Mouse (Mus musculus) urinary bladder, postnatal 36 days (tissue): ENCODE data around the gene Med20.

Experiments
- DNase-seq, 2 experiments: peaks; one replicate each; pipeline ENCODE4 v3.0.0; 2022; ENCODE audit warnings: low spot score in 2 of 2, mixed read lengths in 1 of 2

Gene Med20

DNA sequence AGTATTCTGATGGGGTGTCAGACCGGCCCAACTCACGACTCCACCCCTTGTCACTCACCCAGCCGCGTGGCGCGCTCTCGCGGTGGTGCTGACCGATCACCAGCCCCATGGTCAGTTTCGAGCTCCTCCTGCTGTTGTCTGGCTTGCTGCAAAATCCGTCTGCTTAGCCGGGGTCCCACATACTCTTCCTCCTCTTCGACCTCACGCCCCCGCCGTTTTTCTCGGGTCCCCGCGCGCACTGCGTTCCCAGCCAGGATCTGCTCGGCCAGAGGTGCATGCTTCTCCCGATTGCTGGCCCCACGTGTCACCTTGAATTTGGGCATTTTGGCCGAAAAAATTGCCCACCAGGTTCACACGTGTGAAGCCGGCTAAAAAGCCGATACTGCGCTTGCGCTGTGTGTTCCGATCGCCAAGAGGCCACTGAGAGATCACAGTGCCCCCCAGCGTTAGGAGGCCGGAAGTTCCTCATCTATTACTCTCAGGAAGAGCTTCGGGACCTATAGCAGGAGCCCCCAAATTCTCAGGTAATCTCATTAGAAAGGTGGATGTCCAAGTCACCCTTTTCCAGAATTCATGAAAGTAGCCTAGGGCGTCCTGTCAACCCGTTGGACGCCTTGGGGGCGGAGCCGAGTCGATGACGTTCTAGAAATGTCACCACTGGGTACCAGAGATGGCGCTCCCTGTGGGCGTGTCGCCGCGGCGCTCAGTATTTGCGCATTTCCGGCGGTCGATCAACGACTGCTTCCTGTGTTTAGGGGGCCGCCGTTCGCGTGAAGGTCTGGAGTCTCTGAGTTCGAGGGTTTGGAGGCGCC, at the start of gene Med20, which contains the start of the genes Bysl and Gm20517:
Gene Med20 (plus strand): TSS at position 734 of the 812 bp plus-strand sequence.
Gene Bysl (minus strand): TSS at position 644 of the 812 bp plus-strand sequence.
Gene Gm20517 (plus strand): TSS at position 741 of the 812 bp plus-strand sequence.
- DNase-seq = peak; percentile 95 to 97

DNA sequence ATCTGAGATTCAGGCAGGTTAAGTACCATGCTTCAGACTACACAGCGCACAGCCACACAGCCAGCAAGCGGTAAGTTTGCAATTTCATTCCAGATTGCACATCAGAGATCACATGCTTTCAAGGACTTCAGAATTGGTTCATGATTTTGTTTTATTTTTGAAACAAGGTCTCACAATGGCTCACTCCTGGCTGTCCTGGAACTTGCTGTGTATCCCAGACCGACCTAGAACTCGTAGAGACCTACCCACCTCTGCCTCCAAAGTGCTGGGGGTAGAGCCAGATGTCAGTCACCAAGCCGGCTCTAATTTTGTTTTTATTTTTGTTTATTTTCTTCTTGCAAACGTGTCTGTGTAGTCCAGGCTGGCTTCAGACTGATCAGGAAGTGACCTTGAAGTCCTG, 48.5 kb upstream of the Med20 start:
- no peak for DNase-seq

DNA sequence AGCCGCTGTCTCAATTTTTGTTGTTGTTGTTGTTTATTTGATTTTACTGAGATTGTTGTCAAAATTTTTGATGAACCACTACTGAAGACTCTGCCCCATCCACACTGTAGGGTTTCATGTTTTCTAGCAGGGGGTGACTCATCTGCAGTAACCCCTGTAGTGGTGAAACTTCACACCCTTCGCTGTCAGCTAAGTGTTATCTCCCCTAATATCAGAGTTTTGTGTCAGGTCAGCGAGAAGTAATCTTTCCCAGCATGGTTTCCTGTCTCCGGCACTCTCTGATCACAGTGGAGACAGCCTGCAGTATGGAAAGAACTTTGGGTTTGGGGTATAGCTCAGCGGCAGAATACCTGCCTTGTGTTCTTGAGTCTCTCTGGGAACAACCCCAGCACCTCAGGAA, 46.8 kb upstream of the Med20 start:
- no peak for DNase-seq

DNA sequence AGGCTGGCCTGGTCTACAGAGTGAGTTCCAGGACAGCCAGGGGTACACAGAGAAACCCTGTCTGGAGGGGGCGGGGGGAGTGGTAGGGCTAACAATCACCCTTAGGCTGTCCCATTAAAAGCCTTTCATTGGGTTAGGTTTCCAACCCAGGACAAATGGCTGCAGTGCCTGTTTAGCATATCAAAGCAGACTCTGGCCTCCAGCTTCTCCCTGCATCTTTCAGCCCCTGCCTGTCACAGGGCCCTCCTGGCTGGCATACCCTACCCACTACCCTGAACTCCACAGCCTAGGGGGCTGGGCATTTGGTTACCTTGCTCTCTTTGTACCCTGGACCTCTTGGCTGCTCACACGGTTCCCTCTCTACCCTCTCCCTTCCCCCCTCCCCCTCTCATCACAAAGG, 45.2 kb upstream of the Med20 start:
- no peak for DNase-seq

DNA sequence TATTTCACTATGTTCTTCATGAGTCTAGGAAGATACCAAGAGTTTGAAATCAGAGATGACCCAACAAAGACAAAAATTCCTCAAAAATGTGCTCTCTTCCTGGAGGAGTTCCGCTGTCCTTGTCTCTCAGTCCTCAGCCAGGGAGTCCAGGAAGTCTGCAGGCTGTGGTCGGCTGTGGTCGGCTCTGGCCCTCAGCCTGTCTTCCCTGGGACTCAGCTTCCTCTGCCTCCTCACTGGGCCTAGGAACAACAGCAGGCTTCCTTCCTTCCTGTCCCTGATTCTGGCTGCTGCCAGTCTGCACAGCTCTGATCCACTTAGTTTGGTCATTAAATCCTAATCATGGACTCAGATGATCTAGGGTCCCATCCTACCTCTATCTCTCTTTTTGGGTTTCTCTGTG, 44.1 kb upstream of the Med20 start:
- DNase-seq = no peak

DNA sequence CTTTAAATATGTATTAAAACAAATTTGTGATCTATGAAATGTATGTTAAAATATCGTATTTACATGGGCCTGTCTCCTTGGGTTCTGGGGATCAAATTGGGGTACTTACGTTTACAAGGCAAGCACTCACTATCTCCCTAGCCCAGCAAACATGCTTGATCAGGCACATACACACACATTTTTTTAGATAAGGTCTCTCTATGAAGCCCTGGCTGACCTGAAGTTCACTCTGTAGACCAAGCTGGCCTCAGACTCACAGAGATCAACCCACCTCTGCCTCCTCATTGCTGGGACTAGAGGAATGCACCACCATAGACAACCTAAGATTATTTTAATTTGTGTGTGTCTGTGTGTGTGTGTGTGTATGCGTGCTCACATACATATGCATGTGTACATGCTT, 43.0 kb upstream of the Med20 start:
- DNase-seq = no peak

DNA sequence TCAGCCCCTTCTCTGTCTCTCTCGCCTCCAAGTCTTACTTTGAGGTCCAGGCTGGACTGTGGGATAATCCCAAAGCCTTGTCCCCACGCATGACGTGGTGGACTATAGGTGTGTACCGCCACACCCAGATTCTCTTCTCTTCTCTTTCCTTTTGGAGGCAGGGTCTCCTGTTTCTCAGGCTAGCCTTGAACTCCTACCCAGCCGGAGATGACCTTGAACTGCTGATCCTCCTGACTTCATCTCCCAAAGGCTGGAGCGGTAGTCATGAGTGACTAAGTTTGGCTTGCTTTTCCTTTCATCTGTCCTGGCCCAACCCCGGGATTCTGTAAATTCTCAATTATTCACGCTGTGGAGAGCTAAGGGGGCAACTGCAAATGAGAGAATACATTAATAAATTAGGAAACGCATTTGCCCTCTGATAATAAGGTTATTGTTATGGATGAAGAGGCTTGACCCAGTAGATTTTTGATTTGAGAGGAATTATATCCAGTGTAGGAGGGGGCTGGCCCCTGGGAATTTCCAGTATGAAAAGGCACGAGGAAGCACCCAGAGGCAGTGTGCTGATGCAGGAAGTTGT, 42.3 kb upstream of the Med20 start:
- DNase-seq = no peak

DNA sequence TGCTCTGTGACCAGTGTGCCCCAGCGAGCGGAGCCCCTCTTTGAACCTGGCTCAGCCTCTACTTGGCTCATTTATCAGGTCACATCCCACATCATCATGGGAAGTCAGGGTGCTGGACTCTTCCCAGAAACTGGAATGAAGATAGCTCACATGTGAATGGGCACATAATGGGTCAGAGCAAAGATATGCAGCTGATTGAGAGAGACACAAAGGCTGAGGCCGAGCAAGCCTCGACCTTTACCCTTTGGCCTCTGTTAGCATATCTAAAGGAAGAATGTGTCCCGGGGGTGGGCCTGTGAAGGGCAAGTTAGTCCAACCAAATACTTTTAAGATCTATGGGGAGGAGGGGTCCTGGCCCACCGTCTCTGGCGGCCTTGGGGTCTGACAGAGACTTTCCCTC, 39.8 kb upstream of the Med20 start:
- no peak for DNase-seq

DNA sequence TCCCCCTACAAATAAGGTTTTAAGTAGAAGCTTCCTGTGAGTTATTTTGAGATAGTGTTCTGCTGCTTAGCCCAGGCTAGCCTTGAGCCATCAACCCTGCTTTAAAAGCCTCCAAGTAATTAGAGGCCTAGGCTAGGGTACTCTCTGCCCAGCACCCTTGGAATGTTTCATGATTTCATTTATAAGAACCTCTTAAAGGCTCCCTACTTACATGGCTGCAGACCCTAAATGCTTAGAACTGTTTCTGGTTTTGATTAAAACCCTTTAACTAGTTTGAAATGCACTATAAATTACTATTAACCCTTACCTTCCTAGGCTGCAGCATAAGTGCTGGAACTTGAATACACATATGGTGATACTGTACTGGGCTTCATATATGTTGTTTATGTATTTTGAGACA, 38.9 kb upstream of the Med20 start:
- DNase-seq = no peak

DNA sequence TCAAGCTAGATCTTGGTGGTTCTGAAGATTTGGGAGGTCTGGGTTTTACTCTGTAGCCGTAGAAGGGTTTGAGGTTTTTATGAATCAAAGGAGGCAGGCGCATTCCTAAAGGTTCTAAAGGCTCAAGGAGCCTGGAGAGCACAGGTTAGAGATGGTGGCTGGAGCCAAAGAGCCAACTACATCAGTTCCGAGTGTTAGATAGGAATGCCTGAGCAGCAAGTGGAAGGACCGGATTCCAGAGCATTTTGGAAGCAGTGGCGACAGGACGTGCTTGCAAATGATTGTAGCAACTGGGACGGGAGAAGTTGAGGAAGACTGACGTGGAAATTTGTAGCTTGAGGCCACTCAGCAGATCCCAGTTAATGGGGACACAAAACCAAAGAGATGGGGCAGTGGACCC, 37.4 kb upstream of the Med20 start:
- no peak for DNase-seq

DNA sequence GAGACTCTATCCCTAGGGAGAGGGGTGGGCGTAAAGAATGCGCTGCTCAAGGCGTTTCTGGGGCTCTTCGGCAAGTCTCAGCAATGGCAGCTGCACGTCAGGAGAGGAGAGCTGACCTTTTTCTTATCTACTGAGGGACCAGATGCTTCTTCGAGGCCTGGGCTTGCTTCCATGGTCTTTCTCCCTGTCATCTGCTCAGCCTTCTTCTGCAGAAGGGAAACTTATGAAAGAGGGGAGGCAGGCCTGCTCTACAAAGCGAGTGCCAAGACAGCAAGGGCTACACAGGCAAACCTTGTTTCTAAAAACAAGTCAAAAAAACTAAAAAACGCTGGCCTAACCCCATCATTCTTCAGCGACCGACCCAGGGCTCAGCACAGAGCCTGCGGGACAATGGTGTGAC, 36.6 kb upstream of the Med20 start:
- DNase-seq = no peak

DNA sequence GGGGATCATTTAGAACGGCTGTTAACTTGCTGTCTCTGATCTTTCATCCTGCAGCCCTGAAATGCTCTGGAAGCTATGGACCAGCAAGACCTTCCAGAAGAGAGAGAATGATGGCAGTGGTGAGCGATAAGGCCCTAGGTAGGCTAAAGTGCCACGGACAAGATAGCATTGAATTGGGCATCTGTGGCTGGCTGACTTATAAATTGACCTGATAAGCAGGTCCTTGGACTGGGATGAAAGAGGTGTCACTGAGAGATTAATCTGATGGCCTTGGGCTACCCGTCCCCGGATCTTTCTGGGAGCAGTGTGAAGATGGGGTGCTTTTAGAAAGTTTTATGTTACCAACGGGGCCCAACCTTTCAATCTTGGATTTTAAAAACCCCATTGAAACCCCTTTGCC, 32.7 kb upstream of the Med20 start:
- DNase-seq = no peak

DNA sequence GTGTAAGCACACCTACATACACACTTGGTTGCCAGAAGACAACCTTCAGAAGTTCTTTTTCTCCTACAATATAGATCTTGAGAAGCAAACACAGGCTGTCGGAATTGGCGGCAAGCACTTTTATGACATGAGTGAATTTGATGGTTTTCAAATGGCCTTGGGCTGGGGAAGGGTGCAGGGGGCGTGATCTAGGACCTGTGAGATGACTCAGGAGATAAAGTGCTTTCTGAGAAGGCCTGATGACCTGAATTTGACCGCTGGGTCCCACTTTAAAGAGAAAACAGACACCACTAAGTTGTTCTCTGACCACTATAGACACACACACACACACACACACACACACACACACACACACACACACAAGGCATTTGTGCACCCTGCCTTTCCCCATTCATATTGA, 30.4 kb upstream of the Med20 start:
- no peak for DNase-seq

DNA sequence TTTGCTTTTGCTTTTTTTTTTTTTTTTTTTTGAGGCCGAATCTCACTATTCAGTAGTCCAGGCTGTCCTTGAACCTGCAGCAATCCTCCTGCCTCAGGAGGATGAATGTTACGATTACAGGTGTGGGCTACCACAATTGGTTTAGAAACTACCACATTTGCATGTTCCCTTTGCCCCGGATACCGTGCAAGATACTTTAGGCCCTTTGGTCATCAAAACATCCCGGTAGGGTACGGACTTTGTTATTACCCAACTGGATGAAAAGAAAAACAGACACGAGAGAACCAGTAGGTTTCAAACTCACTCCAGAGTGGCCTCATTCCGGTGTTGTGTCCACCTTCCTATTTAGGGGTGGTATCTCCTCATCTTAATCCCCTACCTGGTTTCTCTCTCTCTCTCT, 22.9 kb upstream of the Med20 start:
- DNase-seq = no peak

DNA sequence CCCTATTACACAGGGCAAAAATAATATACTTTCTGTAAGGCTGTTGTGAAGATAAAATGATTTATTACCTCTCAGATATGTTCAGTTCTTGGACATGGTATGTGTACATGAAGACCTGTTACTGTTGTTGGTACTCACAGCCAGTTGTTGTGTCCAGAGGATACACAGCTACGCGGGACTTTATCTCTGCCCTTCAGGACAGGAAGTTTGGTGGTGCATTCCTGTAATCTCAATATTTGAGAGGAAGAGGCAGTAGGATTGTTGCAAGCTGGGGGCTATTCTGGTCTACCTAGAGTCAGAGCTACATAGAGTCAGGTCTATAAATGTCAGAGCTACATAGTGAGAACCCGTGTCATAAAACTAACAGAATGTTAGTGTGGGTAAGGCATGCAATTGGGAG, 20.3 kb upstream of the Med20 start:
- DNase-seq = no peak

DNA sequence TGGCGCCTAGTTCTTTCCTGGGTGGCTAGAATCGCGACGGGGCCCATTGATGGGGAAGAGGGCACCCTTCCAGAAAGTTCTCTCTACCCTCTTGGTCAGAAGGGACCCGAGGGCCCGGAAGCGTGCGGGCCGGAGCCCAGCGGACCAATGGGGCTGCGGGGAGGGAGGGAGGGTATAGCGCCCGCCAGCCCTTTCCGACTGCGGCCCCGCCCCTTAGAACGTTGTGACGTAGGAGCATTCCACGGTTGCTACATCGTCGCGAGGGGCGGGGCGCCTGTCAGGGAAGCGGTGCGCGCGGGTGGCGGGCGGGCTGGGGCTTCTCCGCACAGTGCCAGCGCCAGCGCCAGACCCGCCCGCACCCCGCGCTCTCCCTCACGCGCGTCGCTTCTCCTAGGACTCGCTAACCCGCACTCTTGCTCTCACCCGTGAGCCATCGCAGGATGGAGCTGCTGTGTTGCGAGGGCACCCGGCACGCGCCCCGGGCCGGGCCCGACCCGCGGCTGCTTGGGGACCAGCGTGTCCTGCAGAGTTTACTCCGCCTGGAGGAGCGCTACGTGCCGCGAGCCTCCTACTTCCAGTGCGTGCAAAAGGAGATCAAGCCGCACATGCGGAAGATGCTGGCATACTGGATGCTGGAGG, 18.0 kb upstream of the Med20 start:
- DNase-seq = peak; percentile 88 to 93

DNA sequence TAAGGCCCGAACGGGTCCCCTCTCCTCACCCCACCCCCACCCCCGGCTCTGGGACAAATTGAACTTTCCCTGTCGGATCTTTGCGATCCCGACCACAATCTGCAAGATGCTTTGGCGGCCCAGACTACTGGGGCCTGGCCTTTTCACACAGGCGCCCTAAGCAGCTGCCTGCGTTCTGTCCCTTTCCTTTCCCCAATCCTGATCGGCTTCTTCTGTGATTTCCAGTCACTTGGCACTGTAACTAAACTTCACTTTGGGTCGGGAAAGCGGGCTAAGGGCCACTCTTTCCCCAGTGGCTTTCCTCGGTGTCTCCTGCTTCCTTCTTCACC, 17.6 kb upstream of the Med20 start:
- no peak for DNase-seq

DNA sequence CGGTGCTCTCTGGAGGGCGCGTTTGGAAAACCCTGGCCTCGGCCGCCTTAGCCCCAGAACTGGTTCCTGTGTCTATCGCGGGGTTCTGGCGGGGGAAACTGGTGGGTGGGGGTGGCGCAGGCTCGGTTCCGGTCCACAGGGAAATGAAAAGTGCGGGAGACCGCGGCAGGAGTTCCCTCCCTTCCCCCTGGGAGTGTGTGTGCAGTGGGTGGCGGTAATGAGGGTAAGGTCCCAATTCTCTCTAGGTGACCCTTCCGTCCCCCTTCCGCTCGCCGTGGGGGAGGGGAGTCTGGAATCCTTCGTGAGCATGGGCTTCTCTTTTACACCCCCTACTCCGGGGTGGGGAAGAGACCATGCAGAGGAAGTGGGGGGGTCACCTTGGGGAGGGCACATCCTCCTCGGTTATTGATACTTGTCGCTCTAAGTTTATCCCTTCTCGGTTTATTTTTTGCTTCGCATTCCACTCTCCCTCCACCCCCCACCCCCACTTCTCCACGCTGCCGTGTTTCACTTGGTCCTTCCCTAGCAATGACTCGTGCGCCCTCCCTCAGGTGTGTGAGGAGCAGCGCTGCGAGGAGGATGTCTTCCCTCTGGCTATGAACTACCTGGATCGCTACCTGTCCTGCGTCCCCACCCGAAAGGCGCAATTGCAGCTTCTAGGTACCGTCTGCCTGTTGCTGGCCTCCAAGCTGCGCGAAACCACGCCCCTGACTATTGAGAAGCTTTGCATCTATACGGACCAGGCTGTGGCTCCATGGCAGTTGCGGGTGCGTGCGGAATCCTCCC, 17.0 kb upstream of the Med20 start:
- DNase-seq = peak in 1 of 2 experiments; percentile 34

DNA sequence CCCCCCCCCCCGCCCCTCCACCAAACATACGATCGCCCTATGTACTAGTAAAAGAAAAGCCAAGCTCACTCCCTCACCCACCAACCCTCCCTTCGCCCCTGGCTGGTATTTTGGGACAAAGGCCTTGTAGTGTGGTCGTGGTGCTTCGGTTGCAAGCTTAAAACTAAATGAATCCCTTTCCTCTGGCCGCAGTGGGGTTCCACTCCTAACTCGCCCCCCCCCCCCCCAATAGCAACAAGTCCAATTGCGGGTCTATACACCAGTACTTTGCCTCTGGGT, 16.5 kb upstream of the Med20 start:
- DNase-seq = no peak

DNA sequence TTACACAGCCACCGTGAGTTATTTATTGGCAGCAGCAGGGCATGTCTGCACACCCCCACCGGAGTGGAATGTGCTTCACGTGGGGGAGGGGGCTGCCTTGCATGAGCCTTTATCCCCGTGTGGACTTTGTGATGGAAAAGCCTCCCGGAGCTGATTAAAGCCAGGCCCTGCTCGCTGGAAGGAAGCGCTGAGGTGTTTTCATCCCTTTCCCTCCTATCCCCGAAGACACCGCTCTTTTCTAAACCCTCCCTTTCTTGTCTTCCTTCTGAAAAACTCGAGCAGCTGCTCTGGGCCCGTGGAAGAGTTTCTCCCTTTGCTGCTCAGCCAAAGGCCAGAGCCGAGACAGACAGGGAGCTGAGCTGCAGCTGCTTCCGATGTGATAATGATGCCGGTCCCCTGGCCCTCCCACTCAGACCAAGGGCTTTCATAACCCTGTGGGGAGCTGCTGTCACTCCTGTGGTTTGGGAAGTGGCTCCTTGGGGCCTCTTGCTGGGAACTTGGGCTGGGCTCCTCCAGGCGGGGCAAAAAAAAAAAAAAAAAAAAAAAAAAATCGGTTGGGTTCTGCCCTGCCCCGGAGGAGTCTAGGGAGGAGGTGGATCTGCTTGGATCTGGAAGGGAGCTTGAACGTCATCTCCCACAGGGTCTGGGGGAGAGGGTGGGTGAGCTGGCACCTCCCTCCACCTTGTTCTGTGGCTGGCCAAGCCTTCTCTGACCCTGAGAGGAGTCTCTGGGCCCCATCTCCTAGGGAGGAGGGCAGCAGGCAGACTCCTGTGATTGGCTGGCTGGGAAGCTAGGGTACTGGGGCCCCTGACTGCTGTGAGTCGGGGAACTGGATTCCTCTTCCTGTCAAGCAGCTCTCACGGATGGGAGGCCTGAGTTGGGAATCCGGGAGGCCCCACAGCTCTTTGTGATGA, 15.9 kb upstream of the Med20 start:
- peak in 1 of 2 experiments; percentile 51 for DNase-seq

DNA sequence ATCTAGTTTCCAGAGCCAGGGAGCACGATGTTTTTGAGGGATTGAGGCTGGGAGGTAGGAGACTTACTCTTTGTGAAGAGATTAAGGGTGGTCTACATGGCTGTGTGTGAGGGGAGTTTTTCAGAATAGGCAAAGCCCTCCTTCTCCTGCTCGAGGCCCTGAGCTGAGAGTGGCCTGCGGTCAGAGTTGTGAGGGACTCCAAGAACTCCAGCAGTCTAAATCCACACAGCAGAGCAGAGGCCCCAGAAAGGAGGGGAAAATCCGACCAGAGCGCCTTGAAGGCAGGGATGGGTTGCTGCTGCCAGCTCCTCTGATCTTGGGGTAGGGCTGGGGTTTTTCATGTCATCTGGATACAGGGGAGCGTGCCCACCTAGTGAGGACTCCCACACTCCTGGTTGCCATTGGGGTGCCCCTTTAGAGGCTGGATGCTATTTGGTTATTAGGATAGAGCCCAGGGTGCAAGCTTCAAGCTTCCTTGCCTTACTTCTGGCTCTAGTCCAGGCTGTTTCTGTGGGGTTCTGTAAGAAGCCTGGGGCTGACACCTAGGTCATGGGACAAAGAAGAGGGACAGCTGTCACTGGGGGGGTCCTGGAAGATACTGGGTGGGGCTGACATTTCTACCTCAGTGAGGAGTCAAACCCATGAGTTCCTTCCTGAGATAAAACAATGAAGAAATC, 15.1 kb upstream of the Med20 start:
- no peak for DNase-seq
